Mouse (Mus musculus): ENCODE data around the gene Rapgef1.
"Not testable (repeated sequence)": the region's sequence is repeated elsewhere in the genome, so short reads cannot be mapped to it uniquely, and the experiment has no call there.

Gene Rapgef1

GRCm38 (mm10) chr2:29623247-29624090 is 3.9 kb downstream of the Rapgef1 start:
- in situ Hi-C loops (cut with MboI), result no loop called here

DNA sequence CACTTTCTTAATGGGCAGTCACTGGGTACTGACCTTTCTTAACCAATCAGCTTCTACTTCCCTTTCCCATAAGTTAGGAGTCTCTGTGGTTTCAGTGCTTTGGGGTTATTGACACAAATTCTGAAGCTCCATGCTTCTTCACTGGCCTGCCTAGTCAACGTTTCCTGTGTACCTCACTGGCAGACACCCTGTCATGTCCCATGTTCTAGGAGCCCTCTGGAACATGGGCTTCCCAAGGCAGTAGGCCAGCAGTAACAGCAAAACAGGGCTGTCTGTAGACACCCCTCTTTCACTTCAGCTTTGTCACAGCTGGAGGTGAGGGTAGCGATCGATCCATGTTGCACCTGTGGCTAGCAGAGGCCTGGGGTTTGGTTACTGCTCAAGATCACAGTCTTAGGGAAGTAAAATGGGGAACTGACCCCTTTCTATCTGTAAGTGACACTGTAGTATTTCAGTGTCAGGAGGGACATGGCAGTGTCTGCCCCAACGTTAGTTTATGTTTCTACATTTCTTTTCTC is 4.6 kb downstream of the Rapgef1 start:
- in situ Hi-C loops (cut with MboI), result no loop called here

DNA sequence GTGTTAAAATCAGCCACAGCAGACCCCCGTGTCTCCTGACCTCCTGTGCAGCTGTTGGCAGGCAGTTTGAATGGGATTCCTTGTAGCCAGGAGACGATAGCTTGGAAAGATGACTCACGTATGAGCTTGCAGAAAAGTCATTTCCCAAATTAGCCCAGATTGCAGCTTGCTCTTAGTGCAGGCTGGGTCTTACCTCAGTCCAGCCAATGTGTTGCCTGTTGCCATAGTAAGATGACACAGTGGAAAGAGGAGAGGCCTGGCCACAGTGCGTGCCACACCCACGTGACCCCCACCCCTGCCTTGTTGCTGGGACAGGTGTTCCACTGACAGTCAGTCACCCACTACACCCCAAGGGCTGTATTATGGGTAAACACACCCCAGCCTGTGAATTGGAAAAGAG is 5.2 kb downstream of the Rapgef1 start:
- in situ Hi-C loops (cut with MboI), result no loop called here

DNA sequence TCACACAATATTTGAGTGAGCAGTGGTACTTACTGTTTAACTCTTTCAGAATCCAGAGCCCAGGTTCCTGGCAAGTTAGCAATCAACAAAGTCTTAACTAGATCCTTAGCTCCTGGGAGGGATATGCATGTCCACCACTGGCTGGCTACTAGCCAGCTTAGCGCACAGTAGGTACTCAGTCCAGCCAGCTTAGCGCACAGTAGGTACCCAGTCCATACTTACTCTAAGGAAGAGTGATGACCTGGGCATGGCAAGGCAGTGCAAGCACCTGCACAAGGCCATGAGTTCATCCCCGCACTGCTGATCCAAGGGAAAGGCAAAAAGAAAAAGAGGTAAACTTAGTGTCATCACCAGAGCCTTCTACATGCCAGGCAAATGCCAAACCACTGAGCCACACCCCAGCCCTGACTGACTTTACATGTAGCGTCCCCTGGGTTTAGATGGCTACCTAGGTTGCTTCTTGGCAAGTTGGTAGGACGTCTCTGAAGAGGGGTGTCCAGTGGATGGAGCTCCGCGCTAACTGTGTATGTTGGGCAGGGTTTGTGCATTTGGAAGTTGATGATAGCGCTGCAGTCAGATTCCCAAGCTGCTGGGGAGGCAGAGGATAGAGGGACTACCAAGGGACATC is 6.2 kb downstream of the Rapgef1 start:
- in situ Hi-C loops (cut with MboI), result no loop called here

DNA sequence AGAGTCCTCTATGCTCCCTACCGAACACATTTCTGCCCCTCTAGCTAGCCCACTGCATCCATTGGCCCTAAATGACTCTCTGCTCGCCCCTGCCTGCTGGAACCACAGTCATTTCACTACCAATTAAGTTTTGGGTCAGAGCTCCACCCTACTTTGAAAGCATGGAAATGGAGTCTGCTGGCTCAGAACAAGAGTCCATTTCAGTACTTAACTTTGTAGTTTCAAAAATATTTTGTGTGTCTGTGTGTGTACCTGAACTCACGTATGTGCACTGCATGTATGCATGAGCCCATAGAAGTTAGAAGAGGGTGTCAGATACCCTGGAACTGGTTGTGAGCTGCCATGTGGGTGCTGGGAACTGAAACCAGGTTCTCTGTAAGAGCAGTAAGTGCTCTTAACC is 7.8 kb downstream of the Rapgef1 start:
- in situ Hi-C loops (cut with MboI), result no loop called here

GRCm38 (mm10) chr2:29628186-29628585 is 8.7 kb downstream of the Rapgef1 start:
- in situ Hi-C loops (cut with MboI), result no loop called here

- in situ Hi-C loops (cut with MboI), result no loop called here
These were observed 9.3 kb downstream of the Rapgef1 start for GRCm38 (mm10) chr2:29628763-29629181.

GRCm38 (mm10) chr2:29629311-29629710 is 9.8 kb downstream of the Rapgef1 start:
- in situ Hi-C loops (cut with MboI), result no loop called here

DNA sequence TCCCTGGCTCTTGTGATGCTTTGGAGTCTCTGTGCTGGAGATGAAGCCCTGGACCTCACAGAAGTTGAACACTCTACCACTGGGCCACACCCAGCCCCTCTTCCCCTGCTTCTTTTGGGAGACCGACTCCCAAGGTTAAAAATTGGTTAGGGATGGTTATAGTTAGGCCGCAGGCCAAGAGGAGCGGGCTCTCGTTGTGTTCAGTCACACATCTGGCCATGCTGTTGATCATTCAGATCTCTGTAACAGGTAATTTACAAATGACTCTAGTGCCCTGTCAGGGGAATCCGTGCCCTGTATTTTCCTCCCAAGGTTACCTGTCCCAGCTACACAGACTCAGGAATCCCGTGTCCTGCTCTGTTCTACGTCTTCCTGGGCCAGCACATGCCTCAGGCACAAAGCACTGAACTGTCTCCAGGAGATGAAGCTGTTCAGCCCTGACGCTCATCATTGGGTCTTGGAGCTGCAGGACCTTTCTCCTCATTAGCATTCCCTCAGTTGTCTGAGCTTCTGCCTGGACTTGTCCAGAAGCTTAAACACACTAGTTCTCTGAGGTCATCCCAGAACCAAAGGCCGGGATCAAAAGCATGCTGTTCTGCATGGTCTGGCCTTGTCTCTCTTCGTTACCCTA is 10.7 kb downstream of the Rapgef1 start:
- in situ Hi-C loops (cut with MboI), result no loop called here

DNA sequence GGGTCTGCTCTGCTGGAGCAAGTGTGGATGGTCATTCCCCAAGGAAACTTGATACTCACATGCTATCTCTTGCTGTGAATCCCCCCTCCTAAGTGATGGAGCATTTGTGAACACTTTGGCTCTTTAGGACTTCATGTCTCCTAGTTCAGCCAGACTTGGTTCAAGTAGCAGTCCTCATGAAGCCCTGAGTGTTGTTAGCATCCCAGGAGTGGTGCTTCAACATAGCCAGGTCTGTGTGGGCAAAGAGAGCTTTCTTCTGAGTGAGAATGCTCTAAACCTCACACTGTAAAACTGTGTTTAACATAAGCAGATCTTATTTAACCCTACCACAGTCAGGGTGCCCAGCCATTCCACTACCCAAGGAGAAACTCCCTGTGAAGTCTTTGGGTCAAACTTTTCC is 11.5 kb downstream of the Rapgef1 start:
- in situ Hi-C loops (cut with MboI), result no loop called here

DNA sequence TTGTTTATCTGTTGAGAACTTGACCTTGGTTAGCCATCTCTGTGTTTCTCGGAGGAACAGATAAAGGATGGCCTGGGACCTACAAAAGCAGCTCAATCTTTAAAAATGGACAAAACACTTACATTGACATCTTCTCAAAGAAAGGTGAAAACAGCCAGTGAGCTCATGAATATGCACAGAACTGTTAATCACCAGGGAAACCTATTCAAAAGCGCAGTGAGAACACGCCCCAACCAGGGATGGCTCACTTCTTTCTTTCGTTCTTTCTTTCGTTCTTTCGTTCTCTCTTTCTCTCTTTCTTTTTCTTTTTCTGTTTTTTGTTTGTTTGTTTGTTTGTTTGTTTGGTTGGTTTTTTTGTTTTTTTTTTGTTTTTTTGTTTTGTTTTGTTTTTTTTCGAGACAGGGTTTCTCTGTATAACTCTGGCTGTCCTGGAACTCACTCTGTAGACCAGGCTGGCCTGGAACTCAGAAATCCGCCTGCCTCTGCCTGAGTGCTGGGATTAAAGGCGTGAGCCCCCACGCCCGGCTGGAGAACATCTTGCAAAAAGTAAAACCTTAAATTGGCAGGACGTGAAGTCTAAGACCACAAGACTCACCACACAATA is 12.1 kb downstream of the Rapgef1 start:
- in situ Hi-C loops (cut with MboI), result not testable (repeated sequence)

DNA sequence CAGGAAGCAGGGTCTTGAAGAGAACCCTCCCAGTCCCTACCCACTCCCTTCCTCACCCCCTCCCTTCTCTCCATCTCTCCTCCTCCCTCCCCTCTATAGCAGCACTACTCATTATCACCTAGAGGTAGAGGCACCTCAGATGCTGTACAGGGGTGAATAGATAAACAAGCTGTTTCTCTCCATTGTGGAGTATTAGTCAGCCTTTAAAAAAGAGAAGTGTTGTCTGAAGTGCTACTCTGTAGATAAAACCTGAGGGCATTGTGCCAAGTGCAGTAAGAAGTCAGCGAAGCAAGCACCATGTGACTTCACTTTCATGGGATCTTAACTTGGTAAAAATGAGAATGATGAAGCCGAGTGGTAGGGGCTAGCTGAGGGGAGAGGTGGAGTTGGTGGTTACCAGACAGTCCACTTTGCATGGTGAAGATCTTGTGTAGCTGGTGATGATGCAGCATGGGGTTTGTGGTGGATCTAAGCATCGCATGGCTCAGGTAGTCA is 12.7 kb downstream of the Rapgef1 start:
- in situ Hi-C loops (cut with MboI), result no loop called here

DNA sequence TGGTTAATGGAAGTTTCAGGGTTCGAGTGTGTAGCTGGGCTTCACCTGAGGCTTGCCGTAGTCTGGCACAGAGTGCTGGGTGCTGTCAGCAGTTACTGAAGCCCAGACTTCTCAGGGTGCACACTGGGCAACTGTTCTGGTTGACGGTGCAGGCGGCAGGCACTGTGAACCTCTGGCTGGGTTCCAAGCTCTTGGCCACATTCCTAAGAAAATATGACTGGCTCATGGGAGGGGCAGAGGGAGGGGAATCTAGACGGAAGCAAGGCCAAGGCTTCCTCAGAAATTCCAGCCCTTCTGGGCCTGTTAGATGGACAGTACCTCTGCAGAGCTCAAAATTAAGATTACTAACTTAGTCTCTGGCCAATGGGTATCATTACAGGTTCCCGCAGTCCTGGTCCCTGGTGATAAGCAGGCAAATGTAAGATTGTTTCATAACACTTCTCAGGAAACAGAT is 13.6 kb downstream of the Rapgef1 start:
- in situ Hi-C loops (cut with MboI), result no loop called here

- in situ Hi-C loops (cut with MboI), result no loop called here
These were observed 14.3 kb downstream of the Rapgef1 start for GRCm38 (mm10) chr2:29633782-29634181.

DNA sequence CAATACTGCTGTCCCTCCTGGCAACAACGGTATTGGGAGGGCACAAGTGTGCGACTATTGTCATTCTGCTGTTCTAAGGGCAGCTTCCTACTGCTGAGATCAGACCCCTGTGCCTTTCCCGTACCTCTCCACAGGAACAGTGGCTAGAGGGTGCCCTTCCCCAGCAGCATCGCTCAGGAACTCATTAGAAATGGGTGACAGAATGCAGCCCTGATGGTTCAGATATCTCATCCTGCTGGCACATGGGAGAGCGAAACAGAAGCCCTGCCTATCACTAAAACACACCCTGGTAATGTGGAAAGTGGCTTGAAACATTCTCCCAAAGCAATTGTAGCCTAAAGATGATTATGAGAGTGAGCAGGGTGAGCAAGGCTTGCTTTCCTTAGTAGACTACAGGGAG is 15.0 kb downstream of the Rapgef1 start:
- in situ Hi-C loops (cut with MboI), result no loop called here

- in situ Hi-C loops (cut with MboI), result no loop called here
These were observed 16.5 kb downstream of the Rapgef1 start for GRCm38 (mm10) chr2:29635966-29636507.

DNA sequence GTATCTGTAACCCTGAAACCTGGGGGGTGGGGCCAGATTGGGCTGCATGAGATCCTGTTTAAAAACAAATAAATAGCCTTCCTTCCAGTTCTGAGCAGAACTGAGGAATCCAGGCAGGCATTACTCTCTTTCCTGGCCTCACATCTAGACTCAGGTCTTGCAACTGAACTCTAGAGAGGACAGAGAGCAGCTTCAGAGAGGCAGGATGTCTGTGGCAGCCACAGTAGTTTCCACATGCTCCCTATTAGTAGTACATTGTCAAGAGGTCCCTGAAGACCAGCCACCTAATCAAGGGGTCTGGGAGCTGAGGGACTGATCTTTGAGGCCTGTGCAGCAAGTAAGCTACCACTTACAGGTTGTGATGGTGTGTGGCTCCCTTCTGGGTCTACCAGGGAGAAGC is 18.0 kb downstream of the Rapgef1 start:
- in situ Hi-C loops (cut with MboI), result no loop called here

GRCm38 (mm10) chr2:29639377-29639776 is 19.9 kb downstream of the Rapgef1 start:
- in situ Hi-C loops (cut with MboI), result no loop called here

DNA sequence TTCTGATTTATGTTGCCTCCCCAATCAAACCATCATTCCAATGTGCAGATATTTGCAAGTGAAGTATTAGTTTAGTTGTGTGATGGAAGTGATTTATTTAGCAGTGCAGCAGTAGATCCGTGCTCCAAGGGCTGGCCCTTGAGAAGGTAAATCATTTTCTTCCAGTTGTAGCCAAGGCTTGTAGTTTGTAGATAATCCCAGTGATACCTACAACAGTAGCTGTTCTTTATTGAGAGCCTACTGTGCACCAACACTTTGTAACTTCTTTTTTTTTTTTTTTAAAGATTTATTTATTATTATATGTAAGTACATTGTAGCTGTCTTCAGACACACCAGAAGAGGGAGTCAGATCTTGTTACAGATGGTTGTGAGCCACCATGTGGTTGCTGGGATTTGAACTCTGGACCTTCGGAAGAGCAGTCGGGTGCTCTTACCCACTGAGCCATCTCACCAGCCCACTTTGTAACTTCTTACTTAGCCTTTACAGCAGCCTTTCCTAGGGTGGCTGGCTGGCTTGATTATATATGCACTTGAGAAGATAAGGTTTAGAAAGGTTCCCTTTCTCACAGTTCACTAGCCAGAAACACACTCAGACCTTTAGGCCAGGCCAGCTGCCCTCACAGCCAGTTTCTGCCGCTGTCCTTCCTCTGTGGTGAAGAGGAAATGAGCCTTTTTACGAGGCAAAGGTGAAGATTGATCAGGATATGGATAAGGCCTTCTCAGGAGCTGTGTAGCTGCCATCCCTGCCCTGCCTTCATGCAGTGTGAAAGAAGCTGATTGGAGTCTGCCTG is 20.6 kb downstream of the Rapgef1 start:
- in situ Hi-C loops (cut with MboI), result no loop called here

GRCm38 (mm10) chr2:29641707-29642106 is 22.2 kb downstream of the Rapgef1 start:
- in situ Hi-C loops (cut with MboI), result no loop called here

DNA sequence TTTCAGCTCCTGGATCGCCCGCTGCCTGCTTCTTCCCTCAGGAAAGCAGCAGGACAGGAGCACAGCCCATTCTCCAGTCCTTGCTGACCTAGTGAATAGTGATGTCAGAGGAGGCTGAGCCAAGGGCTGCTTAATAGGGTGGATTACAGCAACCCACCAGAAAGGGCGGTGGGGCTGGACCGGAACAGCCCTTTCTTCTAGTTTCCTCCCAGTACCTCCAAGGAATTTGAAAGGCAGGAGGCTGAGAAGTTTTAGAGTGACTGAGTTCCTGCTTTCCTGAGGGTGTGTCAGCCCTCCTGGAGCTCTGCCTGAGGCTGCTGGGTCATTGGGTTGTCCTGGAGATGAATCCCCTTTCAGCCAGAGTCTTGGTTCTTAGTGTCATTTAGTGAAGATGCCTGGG is 23.9 kb downstream of the Rapgef1 start:
- in situ Hi-C loops (cut with MboI), result no loop called here

All from mature B cell (primary cell).